Mouse (Mus musculus) embryonic facial prominence, embryonic 15.5 days (tissue): ENCODE data around the gene Scamp1. TPM values are rescaled to one million over a fixed set of nuclear protein-coding genes. Genes with fewer than 3 reads are reported as not detected.
"Not testable (repeated sequence)": the region's sequence is repeated elsewhere in the genome, so short reads cannot be mapped to it uniquely, and the experiment has no call there.

Experiments used
- ATAC-seq: fragments of 200-750 bp; cut with Nextera tagmentation; 2 replicates; pipeline ENCODE4 v1.8.0; 2017; ENCODE audit warnings: low read depth, moderate TSS enrichment; ENCODE audit not compliant: insufficient number of reproducible peaks, low FRiP score, low TSS enrichment
- H3K27ac ChIP-seq: fragments of 300-500 bp; sonication (generic); replicated peaks from 2 replicates; pipeline ENCODE4 v1.5.1; 2015; ENCODE audit warnings: mild to moderate bottlenecking, inconsistent platforms
- H3K27me3 ChIP-seq: fragments of 300-500 bp; sonication (generic); 2 replicates; pipeline ENCODE4 v1.6.1; 2015; ENCODE audit warnings: inconsistent platforms
- H3K36me3 ChIP-seq: fragments of 300-500 bp; sonication (generic); 2 replicates; pipeline ENCODE4 v1.6.1; 2015; ENCODE audit warnings: mild to moderate bottlenecking, inconsistent platforms
- H3K4me1 ChIP-seq: fragments of 300-500 bp; sonication (generic); 2 replicates; pipeline ENCODE4 v1.6.1; 2015; ENCODE audit warnings: inconsistent platforms
- H3K4me2 ChIP-seq: fragments of 300-500 bp; sonication (generic); replicated peaks from 2 replicates; pipeline ENCODE4 v1.6.1; 2015; ENCODE audit warnings: mild to moderate bottlenecking, inconsistent platforms
- H3K4me3 ChIP-seq: fragments of 300-500 bp; sonication (generic); replicated peaks from 2 replicates; pipeline ENCODE4 v1.5.1; 2015; ENCODE audit warnings: mild to moderate bottlenecking, inconsistent platforms
- H3K9ac ChIP-seq: fragments of 300-500 bp; sonication (generic); 2 replicates; pipeline ENCODE4 v1.6.1; 2015; ENCODE audit warnings: inconsistent platforms
- H3K9me3 ChIP-seq: fragments of 300-500 bp; sonication (generic); replicated peaks from 2 replicates; pipeline ENCODE4 v1.6.1; 2016; ENCODE audit warnings: inconsistent platforms
- WGBS: fragments of 180-500 bp; shearing (Covaris S2); methylation state at CpG from one replicate; pipeline ENCODE4 v1.1.7; 2015; 5-methylcytosine and 5-hydroxymethylcytosine counted together
- polyA plus RNA-seq: library from polyadenylated mRNA; unstranded; fragments of >200 nt; fragmentation: Nextera tagmentation; extraction: Ambion mirVana; gene quantifications from 2 replicates; pipeline ENCODE4 v1.2.1, GENCODE M21; 2015

Scamp1 gene
- polyA plus RNA-seq, result 35.8 and 36.7 TPM in 2 replicates

DNA sequence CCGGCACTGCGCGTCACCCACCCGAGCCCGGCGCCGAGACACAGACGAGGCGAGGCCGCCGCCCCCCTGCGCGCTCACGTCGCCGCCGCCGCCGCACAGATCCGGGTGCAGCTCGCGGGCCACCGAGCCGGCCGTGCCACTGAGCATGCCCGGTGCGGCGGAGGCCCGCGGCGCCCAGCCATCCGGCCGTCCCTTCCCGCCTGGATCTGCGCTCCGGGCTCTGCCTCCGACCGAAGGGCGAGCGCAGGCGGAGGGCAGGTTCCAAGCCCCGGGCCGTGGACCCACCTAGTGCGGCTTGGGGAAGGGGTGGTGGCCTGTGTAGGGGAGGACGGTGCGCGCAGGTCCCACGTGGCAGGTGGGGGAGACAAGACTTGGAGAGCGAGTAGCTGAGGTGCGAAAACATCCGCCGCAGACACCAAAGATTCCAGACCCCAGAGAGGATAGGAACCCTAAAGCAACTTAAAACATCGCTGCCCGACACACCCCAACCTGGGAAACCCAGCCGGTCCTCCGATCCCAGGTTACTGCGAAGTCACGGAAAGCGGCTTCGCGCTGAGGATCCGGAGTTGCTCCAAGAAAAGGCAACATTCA lies at the start of gene Scamp1:
TSS of gene Scamp1 (minus strand) at position 577 of the 591 bp plus-strand sequence.
- no peaks in the 10 kb centered on the region for H3K27me3 ChIP-seq
- no peaks in the 10 kb centered on the region for H3K36me3 ChIP-seq
- H3K27ac ChIP-seq, result peak within 1 kb of the TSS; percentile 88
- no peaks in the 10 kb centered on the region for H3K9me3 ChIP-seq
- peaks cover 13% of the 10 kb centered on the region; the same call in 1 of the 2 replicates for H3K4me1 ChIP-seq
- H3K4me2 ChIP-seq, result peak within 1 kb of the TSS; percentile 79
- WGBS, result under 1% methylated on average over 62 of the region's 62 CpGs
- H3K9ac ChIP-seq, result peak within 1 kb of the TSS; percentile 94
- peak within 1 kb of the TSS; percentile 91 for H3K4me3 ChIP-seq
- ATAC-seq, result peak; percentile 96

DNA sequence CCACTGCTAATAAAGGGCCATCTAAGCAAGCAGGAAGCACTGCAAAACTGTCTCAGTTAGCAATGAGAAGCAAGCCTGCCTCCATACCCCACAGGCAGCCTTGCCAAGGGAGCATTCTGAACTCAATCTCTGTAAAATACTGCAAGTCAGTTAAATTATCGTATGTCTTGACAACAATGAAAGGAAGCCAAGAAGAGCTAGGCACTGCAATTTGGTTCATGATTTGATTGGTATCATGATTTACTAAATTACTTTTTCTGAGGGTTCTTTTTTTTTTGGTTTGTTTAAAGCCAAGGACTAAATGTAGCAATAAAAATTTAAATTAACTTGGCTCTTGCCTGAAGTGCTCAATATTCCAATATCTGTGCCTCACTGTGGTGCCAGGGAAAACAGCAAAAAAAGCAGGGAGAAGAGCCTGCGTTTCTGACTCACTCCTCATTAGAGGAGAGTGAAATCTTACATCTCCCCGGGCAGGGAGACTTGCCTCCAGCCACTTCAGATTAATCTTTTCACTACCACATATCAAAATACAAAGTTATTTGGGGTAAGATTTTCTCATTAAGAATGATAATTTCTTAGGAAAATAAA lies 44.8 kb upstream of the Scamp1 start:
- Histone ChIP-seq H3K9ac (no peak overlapping the region), H3K4me3 (no peak overlapping the region), H3K9me3 (no peaks in the 10 kb centered on the region), H3K4me1 (no peaks in the 10 kb centered on the region), H3K4me2 (no peak overlapping the region), H3K36me3 (no peaks in the 10 kb centered on the region), H3K27ac (no peak overlapping the region), H3K27me3 (no peaks in the 10 kb centered on the region)
- no peak for ATAC-seq
- WGBS, result 35% methylated on average over 3 of the region's 3 CpGs

DNA sequence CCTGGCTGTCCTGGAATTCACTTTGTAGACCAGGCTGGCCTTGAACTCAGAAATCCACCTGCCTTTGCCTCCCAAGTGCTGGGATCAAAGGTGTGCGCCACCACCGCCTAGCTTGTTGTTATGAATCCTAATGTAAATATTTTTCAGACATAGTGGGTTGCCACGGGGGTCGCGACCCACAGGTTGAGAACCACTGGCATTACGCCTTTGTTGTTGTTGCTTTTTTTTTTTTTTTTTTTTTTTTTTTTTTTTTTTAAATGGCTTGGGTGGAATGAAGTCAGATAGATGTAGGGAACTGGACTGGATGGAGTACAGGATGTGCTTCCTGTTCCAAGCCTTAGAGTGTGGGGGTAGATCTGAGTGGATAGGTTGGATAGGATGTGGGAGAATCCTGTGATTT lies 43.3 kb upstream of the Scamp1 start:
- H3K9me3 ChIP-seq, H3K4me1 ChIP-seq, H3K4me3 ChIP-seq, H3K27ac ChIP-seq, H3K36me3 ChIP-seq, H3K4me2 ChIP-seq, H3K9ac ChIP-seq, ATAC-seq, H3K27me3 ChIP-seq: not testable (repeated sequence)
- WGBS, result 87% methylated on average over 6 of the region's 6 CpGs

GRCm38 (mm10) chr13:94328063-94328462 lies 42.4 kb upstream of the Scamp1 start:
- H3K9ac ChIP-seq, result no peak overlapping the region
- no peak overlapping the region for H3K4me3 ChIP-seq
- H3K4me2 ChIP-seq, result no peak overlapping the region
- no peak for ATAC-seq
- H3K36me3 ChIP-seq, result no peaks in the 10 kb centered on the region
- H3K27me3 ChIP-seq, result no peaks in the 10 kb centered on the region
- no peaks in the 10 kb centered on the region for H3K4me1 ChIP-seq
- H3K9me3 ChIP-seq, result no peaks in the 10 kb centered on the region
- 57% methylated on average over 3 of the region's 3 CpGs for WGBS
- no peak overlapping the region; the same call in 1 of the 2 replicates for H3K27ac ChIP-seq

- H3K27me3 ChIP-seq, result no peaks in the 10 kb centered on the region
- H3K9ac ChIP-seq, result no peak overlapping the region
- H3K4me3 ChIP-seq, result no peak overlapping the region
- H3K4me2 ChIP-seq, result no peak overlapping the region
- no peaks in the 10 kb centered on the region for H3K4me1 ChIP-seq
- no peak for ATAC-seq
- H3K9me3 ChIP-seq, result no peaks in the 10 kb centered on the region
- no peaks in the 10 kb centered on the region for H3K36me3 ChIP-seq
- no peak overlapping the region for H3K27ac ChIP-seq
- WGBS, result 75% methylated on average over 4 of the region's 4 CpGs
Measured at GRCm38 (mm10) chr13:94322475-94322874, 36.8 kb upstream of the Scamp1 start.

DNA sequence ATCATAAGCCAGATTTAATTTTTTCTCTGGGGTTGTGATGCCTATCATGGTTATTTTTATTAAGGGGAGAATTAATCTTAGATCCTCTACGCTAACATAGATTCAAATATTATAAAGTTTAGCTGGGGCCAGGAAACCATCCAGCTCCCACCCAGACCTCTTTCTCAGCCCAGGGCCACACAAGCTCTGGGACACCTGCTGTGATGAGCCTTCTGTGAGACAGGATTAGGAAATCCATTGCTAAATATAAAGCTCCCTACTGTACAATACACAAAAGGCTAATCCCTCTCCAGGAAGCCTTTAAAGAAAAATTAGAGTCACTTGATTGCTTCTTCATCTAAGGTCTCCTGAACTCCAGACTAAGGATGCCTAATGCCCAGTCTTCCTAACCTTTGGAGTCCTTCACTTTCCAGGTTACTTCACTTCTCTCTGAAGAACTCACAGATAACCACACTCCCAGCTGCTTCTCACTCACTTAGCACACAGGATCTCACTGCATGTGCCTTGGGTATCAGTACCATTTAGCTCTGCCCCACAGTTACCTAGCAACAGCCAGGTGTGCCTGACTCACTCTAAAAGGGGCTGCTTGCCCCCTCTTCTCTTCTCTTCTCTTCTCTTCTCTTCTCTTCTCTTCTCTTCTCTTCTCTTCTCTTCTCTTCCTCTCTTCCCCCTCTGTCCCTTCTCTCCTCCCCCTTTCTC lies 35.6 kb upstream of the Scamp1 start:
- WGBS, result 76% methylated on average over 1 of the region's 1 CpGs
- ATAC-seq, result no peak

GRCm38 (mm10) chr13:94316975-94317511 lies 31.4 kb upstream of the Scamp1 start:
- Histone ChIP-seq H3K4me1 (no peaks in the 10 kb centered on the region), H3K9ac (no peak overlapping the region), H3K36me3 (no peaks in the 10 kb centered on the region), H3K9me3 (no peaks in the 10 kb centered on the region), H3K4me2 (no peak overlapping the region), H3K4me3 (no peak overlapping the region), H3K27me3 (no peaks in the 10 kb centered on the region), H3K27ac (no peak overlapping the region)
- WGBS, result 75% methylated on average over 10 of the region's 10 CpGs
- ATAC-seq, result no peak

More for the DNA sequence above, 35.6 kb upstream of the Scamp1 start:
- no peaks in the 10 kb centered on the region for H3K9me3 ChIP-seq
- no peaks in the 10 kb centered on the region for H3K36me3 ChIP-seq
- no peaks in the 10 kb centered on the region for H3K27me3 ChIP-seq
- no peak overlapping the region for H3K4me2 ChIP-seq
- no peak overlapping the region for H3K27ac ChIP-seq
- H3K4me1 ChIP-seq, result no peaks in the 10 kb centered on the region
- no peak overlapping the region for H3K9ac ChIP-seq
- no peak overlapping the region for H3K4me3 ChIP-seq

DNA sequence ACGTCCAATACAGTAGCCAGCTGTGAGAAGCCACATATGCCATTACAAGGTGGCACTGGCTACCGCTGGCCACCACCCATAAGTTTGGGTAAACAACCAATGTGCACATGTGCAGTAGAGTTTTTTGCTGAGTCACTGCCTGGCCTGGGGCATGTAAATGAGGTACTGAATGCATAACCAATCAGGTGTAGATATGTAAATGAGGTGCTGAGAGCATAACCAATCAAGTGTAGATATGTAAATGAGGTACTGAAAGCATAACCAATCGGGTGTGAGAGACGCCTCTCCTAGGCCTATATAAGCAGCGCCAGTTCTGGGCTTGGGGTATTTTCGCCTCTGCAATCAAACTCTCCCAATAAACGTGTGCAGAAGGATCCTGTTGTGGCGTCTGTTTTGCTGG lies 27.2 kb upstream of the Scamp1 start:
- H3K27ac ChIP-seq, H3K27me3 ChIP-seq, H3K36me3 ChIP-seq, ATAC-seq, H3K9ac ChIP-seq, H3K4me1 ChIP-seq, H3K4me3 ChIP-seq, H3K9me3 ChIP-seq, H3K4me2 ChIP-seq: not testable (repeated sequence)
- 88% methylated on average over 8 of the region's 8 CpGs for WGBS

DNA sequence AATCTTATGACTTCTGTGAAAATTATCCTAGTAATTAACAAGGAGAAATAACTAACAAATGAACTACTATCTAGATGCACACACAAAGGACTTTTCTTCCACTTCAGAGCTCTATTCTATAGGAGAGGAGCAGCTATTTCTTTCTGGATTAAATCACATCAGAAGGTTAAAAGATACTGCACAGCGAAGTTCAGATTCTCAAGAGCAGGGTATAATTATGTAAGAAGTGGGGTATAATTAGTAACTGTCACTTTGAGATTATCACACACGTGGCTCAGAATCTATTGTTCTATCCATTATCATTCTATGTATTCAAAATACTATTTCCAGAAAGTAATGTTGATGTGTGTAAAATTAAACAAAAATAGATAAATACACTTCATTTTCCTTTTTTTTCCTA lies 22.6 kb upstream of the Scamp1 start:
- no peak overlapping the region for H3K4me3 ChIP-seq
- H3K4me1 ChIP-seq, result peaks cover 16% of the 10 kb centered on the region; the same call in 1 of the 2 replicates
- H3K9ac ChIP-seq, result no peak overlapping the region
- 61% methylated on average over 2 of the region's 2 CpGs for WGBS
- no peak overlapping the region for H3K27ac ChIP-seq
- H3K27me3 ChIP-seq, result no peaks in the 10 kb centered on the region
- H3K36me3 ChIP-seq, result no peaks in the 10 kb centered on the region
- ATAC-seq, result no peak
- H3K4me2 ChIP-seq, result no peak overlapping the region
- H3K9me3 ChIP-seq, result no peaks in the 10 kb centered on the region

DNA sequence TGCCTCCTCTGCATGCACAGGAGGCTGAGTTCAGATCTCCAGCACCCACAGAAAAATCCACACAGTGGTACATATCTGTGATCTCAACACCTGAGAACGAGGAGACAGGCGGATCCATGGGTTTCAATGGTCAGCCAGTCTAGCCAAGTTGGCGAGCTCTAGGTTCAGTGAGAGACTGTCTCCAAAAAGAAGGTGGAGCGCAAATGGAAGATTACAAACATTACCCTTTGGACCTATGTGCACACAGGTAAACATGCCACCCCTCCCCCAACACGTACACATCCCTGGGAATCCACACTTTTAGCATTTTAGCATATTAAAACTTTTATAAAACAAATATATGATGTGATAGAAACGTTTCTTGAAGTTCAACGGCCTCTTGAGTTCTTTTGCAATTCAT lies 21.9 kb upstream of the Scamp1 start:
- WGBS, result 89% methylated on average over 7 of the region's 7 CpGs

GRCm38 (mm10) chr13:94306968-94307289 lies 21.3 kb upstream of the Scamp1 start:
- 20% methylated on average over 5 of the region's 5 CpGs for WGBS
- H3K4me3 ChIP-seq, result peak overlapping the region; percentile 24
- H3K36me3 ChIP-seq, result no peaks in the 10 kb centered on the region
- H3K27me3 ChIP-seq, result no peaks in the 10 kb centered on the region
- H3K27ac ChIP-seq, result no peak overlapping the region
- ATAC-seq, result no peak; the same call in 1 of the 2 replicates
- no peaks in the 10 kb centered on the region for H3K9me3 ChIP-seq
- H3K9ac ChIP-seq, result 0 out of 2 replicates have a peak overlapping the region, but pooled peaks have one; percentile 18
- H3K4me1 ChIP-seq, result peaks cover 16% of the 10 kb centered on the region; the same call in 1 of the 2 replicates
- peak overlapping the region; percentile 44 for H3K4me2 ChIP-seq

More for the DNA sequence above, 21.9 kb upstream of the Scamp1 start:
- Histone ChIP-seq H3K36me3 (no peaks in the 10 kb centered on the region), H3K9ac (no peak overlapping the region), H3K4me3 (no peak overlapping the region), H3K9me3 (no peaks in the 10 kb centered on the region), H3K27me3 (no peaks in the 10 kb centered on the region), H3K4me2 (no peak overlapping the region), H3K4me1 (peaks cover 16% of the 10 kb centered on the region; the same call in 1 of the 2 replicates), H3K27ac (no peak overlapping the region)
- ATAC-seq, result no peak
